Mouse (Mus musculus): ENCODE results near the gene Rabgef1.

The Rabgef1 gene

DNA sequence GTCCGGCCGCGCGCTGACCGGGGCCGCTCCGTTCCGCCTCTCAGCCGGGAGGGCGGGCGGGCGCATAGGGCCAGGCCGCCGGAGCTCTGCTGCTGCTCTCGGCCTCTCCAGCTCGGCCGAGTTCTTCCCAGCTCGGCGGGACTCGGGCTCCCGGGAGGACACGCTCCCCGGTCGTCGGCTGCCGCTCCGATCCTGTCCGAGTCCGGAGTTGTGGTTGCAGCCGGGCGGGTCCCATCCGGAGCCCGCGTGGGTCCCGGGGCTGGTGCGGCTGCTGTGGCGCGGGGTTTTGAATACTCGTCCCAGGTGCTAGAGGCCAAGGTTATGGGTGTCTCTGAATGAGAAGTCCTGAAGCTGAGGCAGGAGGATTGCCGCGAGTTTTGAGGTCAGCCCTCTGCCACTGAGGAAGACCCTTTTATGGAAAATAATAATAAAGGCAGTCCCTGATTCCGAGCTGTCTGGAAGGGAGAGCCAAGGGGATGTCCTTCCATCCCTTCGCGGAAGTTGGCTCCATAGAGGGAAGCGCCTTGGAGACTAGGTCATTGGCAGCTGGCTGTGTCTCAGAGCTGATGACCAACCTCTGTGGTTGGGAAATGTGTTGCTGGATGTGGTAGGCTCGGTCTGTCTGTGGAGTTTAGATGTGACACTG is 481 bp downstream of the Rabgef1 start:
- DNase-seq (ENCODE audit: low read depth, low spot score) = no peak

DNA sequence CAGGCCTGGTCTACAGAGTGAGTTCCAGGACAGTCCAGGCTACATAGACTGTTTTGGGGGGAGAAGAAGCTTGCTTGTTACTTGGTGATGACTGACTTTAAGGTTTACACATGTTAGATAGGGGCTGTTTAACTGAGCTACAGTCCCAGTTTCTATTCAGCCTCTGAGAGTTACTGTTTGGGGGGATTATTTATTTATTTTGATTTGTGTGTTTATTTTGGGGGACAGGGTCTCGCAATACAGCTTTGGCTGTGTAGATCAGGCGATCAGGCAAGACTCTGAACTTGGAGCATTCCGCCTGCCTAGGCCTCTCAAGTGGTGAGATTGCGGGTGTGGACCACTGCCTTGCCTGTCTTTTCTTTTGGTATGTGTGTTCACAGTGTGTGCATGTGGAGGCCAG is 1.4 kb downstream of the Rabgef1 start:
- DNase-seq (ENCODE audit: low read depth, low spot score) = no peak

DNA sequence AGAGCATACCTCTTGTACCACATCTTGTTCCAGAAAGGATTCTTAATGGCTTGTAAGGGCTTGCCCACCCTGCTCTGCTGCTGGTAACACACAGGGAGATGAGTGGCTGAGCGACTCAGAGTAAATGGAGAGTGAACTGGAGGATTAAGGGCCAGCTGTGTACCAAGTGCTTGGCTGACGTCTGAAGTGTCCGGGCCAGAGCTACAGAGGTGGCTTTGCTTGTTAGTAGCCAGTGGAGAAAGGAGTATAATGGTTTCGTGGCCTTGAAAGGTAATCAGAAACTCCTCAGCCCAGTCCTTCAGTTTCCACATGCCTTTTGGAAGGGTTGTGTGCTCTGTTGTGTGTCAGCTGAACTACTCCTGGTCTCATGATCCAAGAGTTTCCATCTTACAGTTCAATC is 6.3 kb downstream of the Rabgef1 start:
- DNase-seq (ENCODE audit: low read depth, low spot score) = no peak

DNA sequence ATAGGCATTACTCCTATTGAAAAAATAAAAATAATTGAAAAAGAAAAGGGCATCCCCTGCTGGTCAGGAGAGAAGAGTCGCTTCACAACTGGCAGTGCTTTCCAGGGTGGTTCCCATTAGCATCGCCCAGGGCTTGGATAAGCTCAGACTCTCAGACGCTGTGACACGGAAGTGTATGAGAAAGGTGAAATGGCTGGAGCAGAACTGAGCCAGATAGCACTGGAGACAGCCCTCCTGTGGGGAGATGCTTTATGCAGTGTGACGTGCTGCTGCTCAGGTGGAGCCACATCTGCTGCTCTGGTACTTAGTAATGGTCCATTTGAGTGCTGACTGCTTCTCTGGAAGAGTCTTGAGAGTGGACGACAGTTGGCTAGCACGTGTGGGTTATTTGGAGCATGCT is 8.8 kb downstream of the Rabgef1 start:
- no peak for DNase-seq (ENCODE audit: low read depth, low spot score)

DNA sequence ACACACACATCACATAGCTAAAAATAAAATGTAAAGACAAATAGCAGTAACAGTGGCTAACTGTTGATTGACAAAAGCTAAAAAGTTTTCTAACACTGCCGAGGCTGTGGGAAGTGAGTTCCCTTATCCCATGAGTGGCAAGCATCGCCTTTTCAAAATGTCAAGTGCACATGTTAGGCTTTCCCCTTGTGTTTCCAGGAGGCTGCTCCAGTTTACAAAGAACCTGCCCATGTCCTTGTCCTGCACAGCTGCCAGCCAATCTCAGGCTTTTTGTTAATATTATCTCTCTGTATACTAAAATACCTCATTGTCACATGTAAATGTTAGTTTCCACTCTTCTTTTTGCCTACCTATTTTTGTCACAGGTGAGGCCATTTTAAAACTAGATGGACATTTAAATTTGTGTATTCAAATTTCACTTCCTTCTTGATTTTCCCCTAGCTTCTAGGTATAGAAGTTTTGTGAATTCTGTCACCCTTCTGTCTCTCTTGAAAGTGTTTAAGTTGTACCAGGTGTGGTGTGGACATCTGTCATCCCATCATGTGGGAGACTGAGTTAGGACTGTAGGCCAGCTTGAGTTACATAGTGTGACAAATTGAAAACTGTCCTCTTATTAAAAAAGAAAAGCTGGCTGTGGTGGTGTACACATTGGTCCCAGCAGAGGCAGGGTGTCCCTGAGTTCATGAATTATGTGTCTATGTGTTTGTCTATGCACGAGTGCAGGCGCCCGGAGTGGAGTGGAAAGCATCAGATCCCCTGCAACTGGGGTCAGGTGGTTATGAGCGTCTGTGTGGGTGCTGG is 10.3 kb downstream of the Rabgef1 start:
- no peak for DNase-seq (ENCODE audit: low read depth, low spot score)

DNA sequence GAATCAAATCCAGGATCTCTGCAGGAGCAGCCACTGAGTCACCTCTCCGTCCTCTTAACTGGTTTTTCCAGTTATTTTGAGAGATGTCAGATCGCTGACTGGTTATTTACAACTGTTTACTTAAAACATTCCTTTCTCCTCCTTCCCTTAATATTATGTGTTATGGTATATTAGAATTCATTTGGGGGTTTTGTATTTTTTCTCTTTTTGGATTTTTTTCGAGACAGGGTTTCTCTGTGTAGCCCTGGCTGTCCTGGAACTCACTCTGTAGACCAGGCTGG is 10.9 kb downstream of the Rabgef1 start:
- no peak for DNase-seq (ENCODE audit: low read depth, low spot score)

DNA sequence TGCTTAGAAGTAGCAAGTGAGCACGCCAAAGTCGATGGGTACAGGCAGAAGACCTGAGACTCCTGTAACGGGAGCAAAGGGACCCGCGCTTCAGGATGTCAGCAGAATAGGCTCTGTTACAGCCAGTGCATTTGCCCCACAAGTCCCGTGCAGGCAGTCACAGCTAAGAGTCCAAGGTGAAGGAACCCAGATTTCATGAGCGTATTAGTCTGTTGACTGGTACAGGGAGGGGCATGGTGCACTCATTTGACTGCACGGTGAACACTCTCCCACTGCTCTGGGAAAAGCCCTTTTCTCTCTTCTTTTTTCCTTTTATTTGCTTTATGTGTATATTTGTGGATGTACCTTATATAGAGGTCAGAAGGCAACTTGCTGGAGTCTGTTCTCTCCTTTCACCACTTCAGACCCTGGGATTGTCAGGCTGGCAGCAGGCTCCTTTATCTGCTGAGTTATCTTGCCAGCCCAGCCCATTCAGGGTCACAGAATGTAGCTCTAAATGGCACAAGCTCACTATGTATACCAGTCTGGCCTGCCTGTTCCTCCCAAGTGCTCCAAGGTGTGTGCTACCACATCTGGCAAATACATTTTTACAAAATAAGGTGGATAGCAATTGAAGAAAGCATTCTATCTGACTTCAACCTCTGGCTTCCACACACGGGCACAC is 12.7 kb downstream of the Rabgef1 start:
- no peak for DNase-seq (ENCODE audit: low read depth, low spot score)

DNA sequence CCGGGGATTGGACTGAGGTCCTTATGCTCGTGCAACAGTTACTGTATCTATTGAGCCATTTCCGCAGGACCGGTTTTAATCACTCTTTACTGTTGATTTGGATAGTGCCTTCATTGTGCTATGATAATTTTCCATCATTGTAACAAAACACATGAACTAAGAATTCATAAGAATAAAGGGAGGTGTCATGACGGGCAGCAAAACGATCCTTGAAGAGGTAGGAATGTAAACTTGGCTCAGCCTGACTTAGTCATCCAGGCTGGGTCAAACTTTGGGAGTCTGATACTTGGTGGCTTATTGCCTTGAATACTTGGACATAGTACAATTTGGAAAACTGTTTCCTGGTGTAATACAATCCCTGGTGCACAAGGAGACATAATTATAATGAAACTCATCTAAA is 13.7 kb downstream of the Rabgef1 start:
- no peak for DNase-seq (ENCODE audit: low read depth, low spot score)

DNA sequence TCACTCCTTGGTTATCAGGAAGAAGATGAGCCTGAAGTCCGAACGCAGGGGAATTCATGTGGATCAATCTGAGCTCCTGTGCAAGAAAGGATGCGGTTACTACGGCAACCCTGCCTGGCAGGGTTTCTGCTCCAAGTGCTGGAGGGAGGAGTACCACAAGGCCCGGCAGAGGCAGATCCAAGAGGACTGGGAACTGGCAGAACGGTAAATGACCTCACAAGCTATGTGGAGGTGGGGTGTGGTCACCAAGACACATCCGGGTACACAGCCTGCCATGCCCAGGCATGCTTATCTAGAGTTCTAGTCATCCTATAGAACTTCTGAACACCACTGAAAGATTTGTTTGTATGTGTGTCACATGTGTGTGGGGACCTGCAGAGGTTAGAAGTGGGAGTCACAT is 15.8 kb downstream of the Rabgef1 start:
- DNase-seq (ENCODE audit: low read depth, low spot score) = peak; percentile 45

DNA sequence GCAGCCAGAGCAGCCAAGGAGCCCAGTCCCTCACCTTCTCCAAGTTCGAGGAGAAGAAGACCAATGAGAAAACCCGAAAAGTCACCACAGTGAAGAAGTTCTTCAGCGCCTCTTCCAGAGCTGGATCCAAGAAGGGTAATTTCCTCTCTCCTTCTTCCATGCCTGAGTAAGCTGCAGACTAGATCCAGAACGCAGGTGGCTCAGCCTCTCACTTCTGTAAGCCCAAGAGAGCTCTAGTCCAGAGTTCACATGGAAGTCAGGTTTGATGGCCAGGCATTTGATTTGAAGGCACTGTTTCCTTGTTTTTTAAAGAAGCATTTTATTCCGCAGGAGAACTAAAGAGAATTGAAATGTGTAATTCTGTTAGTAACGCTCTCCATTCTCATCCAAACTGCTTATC is 19.3 kb downstream of the Rabgef1 start:
- no peak for DNase-seq (ENCODE audit: low read depth, low spot score)

DNA sequence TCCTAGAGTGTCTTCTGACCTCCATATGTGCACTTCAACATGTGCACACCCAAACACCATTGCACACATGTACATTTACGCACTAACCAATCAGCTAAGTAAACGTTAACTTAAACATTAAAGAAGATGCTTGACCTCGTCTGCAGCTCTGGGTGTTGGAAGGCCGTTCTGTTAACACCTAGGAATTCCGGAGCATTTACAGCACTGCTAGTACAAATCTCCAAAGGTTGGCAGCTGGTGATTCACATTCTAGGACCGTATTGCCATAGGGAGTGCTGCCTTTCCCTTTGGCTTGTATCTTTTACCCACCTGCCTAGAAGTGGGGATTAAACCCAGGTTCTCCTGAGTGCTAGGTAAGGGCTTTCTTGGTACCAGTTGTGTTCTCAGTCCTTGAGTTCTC is 20.3 kb downstream of the Rabgef1 start:
- no peak for DNase-seq (ENCODE audit: low read depth, low spot score)

DNA sequence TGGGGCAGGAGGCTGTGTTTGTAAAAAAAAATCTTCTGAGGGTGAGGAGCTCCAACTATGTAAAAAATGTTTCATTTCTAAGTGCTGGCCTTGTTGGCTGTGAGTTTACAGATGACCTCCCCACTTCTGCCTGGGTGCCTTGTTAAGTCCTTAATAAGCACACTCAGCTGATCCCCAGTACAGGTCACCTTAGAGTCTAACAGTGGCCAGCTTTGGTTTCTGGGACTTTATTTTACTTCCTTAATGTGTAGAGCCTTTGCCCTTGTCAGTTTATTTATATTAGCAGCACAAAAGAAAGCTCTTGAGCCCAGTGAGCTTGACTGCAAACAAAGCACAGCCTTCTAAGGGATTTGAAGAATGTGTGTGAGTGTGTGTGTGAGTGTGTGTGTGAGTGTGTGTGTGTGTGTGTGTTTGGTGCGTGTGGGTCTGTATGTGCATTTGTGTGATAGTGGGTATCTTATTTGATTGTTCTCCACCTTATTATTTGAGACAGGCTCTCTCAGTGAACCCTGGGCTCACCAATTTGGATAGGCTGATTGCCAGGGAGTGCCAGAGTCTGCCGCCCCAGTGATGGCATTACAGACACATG is 20.9 kb downstream of the Rabgef1 start:
- DNase-seq (ENCODE audit: low read depth, low spot score) = no peak

DNA sequence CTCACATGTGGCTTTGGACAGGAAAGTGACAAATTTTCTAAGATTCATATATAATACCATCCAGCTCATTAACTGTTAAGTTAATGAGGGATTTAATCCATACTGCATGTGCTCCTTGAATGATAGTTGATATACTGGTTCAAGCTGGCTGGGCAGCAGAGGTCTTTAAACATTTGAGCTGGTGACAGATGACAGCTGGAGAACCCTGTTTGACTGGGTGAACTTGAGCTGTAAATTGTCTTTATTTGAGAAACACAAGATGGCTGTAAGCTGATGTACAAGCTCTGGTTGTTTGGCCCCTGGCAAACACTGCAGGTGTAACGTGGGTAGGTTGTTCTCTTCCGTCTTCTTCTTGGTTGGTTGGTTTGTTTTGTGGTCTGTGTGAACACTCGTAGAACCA is 22.2 kb downstream of the Rabgef1 start:
- no peak for DNase-seq (ENCODE audit: low read depth, low spot score)

DNA sequence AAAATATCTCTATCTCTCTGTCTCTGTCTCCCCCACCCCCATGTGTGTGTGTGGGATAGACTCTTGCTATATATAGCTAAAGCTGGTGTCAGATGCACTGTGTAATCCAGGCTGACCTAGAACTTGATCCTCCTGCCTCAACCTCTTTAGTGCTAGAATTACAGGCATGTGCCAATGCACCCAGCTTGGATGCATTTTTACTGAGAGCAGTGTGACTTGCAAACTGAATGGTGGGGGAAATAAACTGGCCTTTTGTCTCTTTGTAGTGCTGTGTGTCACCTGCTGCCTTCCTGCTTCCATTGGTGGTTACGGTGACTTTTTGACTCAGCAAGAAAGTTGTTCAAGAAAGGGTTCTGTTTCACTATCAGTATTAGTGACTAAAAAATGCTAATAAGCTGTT is 24.7 kb downstream of the Rabgef1 start:
- DNase-seq (ENCODE audit: low read depth, low spot score) = no peak

DNA sequence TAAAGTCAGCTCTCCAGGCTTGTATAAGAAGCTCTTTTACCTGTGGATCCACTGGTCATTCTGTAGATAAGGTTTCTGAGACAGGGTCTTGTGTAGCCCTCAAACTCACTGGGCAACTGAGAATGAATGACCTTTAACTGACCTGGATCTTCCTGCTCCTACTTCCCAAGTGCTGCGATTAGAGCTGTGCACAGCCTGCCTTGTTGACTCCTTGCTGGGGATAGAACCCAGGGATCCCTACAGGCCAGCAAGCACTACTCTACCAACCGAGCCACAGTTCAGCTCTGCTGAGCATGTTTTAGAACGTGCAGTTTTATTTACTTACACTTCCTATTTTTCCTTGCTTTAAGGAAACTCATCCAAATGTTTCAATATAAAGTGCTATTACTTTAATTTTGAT is 25.9 kb downstream of the Rabgef1 start:
- no peak for DNase-seq (ENCODE audit: low read depth, low spot score)

DNA sequence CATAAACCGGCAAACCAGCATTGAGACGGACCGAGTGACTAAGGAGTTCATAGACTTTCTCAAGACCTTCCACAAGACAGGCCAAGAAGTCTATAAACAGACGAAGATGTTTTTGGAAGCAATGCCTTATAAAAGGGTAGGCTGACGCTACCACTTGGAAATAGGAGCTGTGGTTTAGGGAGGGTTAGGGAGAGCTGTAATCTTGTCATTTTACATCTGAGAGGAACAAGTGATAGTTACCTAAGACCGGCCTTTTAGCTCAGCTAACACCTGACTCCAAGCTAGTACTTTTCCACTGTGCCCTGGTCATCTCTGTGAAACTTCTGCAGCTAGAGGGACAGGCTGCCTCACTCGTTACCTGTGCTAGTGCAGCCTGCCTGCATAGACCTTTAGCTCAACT is 26.4 kb downstream of the Rabgef1 start:
- DNase-seq (ENCODE audit: low read depth, low spot score) = no peak

DNA sequence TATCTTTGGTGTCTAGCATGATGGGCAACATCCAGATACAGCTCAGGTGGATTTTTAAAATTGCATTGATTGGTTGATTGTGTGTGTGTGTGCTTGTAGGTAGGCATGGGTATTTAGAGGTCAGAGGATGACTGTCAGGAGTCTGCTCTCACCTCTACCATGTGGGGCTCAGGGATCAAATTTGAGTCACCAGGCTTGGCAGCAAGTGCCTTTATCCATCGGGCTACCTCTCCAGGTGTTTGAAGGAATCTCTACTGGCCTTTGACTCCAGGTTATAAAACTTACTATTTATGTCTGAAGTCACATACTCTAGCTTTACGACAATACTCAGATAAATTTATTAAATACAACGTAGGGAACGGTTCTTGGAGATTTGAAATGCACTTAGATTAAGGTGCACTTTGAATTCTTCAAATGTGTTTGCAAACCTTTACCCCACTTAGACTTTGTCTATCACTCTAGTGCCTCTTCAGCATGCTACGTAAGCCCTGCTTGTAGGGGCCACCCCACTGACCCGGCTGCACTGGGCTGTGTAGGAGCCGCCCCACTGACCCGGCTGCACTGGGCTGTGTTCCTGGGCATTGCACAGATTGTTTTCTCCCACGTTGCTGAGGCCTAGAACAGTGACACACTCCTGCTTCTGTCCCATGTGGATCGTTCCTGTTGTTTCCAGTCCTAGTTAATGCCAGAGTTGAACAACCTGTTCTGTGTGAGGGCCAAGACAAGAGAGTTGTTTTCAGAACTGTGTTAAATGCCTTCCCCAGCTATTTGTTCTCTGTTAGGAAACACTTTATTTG is 28.8 kb downstream of the Rabgef1 start:
- no peak for DNase-seq (ENCODE audit: low read depth, low spot score)

DNA sequence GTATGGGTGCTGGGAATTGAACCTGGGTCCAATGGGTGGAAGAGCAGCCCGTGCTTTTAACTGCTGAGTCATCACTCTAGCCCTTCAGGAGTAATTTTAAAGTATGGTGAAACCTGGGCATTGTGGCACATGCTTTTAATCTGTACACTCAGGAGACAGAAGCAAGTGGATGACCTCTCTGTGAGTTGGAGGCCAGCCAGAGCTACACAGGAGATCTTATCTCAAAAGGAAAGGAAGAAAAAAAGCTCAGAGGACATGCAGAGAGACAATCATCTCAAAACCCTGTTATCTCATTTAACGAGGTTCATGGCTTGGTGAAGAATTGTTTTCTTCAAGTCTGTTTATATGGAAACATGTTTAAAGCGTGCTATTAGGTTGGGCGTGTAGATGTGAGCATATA is 32.4 kb downstream of the Rabgef1 start:
- no peak for DNase-seq (ENCODE audit: low read depth, low spot score)

DNA sequence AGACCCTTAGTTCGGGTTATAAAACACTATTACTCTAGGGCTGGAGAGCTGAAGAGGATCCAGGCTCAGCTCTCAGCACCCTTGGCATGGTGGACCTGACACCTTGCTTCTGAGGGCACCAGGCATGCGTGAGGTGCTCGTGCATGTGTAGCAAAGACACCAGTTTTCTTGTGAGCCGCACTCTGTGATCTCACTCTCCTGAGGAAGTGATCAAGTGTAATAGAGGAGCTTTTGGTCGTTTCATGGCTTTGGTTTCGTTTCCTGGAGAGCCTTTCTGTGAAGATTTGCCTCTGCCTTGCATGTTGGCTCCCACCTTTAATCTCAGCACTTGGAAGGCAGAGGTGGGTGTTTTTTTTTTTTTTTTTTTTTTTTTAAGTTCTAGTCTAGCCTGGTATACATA is 33.0 kb downstream of the Rabgef1 start:
- no peak for DNase-seq (ENCODE audit: low read depth, low spot score)

DNA sequence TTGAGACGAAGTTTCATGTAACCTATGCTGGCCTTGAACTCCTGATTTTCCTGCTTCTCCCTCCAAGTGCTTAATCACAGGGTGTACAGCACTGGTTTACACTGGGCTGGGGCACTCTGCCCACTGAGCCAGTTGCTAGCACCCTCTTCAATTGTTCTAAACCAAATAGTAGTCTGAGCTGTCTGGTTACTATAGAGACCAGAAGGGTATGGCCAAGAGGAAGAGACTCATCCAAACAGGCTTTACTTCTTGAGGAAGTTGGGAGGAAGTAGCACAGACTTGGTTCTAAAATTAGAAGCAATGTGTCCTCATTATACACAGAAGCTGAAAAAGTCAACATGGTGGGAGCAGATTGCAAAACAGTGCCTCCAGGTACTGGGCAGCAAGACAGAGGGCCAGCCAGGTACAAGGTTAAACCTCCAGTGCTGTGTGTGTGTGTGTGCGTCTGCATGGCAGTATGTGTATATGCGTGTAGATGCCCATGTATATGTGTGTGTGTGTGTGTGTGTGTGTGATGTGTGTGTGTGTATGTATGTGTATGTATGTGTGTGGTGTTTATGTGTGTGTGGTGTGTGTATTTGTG is 33.9 kb downstream of the Rabgef1 start:
- no peak for DNase-seq (ENCODE audit: low read depth, low spot score)

DNA sequence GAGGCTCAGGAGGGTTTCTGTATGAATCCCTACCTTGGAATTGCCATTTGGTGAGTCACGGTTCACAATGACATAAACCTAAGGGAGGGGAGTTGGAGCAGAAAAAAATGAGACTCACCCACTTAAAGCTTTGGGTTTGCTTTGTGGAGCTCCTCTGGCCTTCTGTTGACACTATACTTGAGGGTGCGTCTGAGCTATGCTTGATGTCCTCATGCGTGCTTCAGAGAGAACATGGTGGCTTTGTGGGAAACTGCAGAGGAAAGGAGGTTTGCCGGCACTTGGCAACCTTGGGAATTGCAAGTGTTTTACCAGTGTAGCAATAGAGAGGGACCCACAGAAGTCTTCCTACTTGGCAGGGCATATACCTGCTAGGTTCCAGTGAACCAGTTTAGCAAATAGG is 35.7 kb downstream of the Rabgef1 start:
- DNase-seq (ENCODE audit: low read depth, low spot score) = no peak

DNA sequence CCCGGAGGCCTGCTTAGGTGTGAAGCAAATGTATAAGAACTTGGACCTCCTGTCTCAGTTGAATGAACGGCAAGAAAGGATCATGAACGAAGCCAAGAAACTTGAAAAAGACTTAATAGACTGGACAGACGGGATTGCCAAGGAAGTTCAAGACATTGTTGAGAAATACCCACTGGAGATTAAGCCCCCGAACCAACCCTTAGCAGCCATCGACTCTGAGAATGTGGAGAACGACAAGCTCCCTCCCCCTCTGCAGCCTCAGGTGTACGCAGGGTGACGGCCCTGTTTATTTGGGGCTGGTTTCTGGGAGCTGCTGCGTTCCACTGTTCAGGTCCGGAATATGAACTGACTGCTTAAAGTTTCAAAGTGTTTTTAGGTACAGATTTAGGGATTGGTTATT is 41.4 kb downstream of the Rabgef1 start:
- DNase-seq (ENCODE audit: low read depth, low spot score) = no peak
